Mouse (Mus musculus) gastrocnemius, adult 8-10 months (tissue): ENCODE results near the gene Cdh24. TPM values are rescaled to one million over a fixed set of nuclear protein-coding genes. Genes with fewer than 3 reads are reported as not detected.
A peak's percentile ranks its signal among the peaks of the same experiment; 100 is the strongest.

ENCODE experiments used
- DNase-seq, 2 experiments: peaks; one replicate each; pipeline ENCODE4 v3.0.0; 2022; ENCODE audit warnings: low spot score in 2 of 2
- total RNA-seq, 4 experiments: library from RNA; stranded (reverse); gene quantifications; 2 replicates each; pipeline ENCODE4 v1.2.4; 2022

Cdh24 gene
- total RNA-seq, result under 1 TPM in 2 of 4 experiments, not detected in 2; 0.08 to 0.12 TPM

GRCm38 (mm10) chr14:54641305-54641969, at the start of gene Cdh24:
Cdh24 (minus strand) TSS chr14:54641364.
- DNase-seq, result peak; percentile 63 to 66

GRCm38 (mm10) chr14:54687251-54687650, 46.1 kb upstream of the Cdh24 start:
- no peak for DNase-seq

- peak; percentile 100 for DNase-seq
Observed at GRCm38 (mm10) chr14:54686522-54687143, 45.5 kb upstream of the Cdh24 start, which contains the start of gene Acin1. Acin1 (minus strand) TSS chr14:54686931.

- no peak for DNase-seq
Observed at GRCm38 (mm10) chr14:54686063-54686521, 44.9 kb upstream of the Cdh24 start, which contains the start of gene 1700123O20Rik. 1700123O20Rik (plus strand) TSS chr14:54686216.

GRCm38 (mm10) chr14:54685471-54685870, 44.3 kb upstream of the Cdh24 start:
- no peak for DNase-seq

- DNase-seq, result no peak
Observed at GRCm38 (mm10) chr14:54682396-54682795, 41.2 kb upstream of the Cdh24 start.

- DNase-seq, result no peak
Observed at GRCm38 (mm10) chr14:54678657-54679304, 37.6 kb upstream of the Cdh24 start.

GRCm38 (mm10) chr14:54676290-54676689, 35.1 kb upstream of the Cdh24 start:
- no peak for DNase-seq

GRCm38 (mm10) chr14:54674317-54674716, 33.2 kb upstream of the Cdh24 start:
- DNase-seq, result no peak

- peak in 1 of 2 experiments; percentile 40 for DNase-seq
Observed at GRCm38 (mm10) chr14:54669381-54669780, 28.2 kb upstream of the Cdh24 start.

- DNase-seq, result no peak
Observed at GRCm38 (mm10) chr14:54664477-54665222, 23.5 kb upstream of the Cdh24 start.

GRCm38 (mm10) chr14:54660009-54660408, 18.8 kb upstream of the Cdh24 start:
- DNase-seq, result no peak

- peak; percentile 79 to 86 for DNase-seq
Observed at GRCm38 (mm10) chr14:54653496-54653895, 12.3 kb upstream of the Cdh24 start.

GRCm38 (mm10) chr14:54652787-54653186, 11.6 kb upstream of the Cdh24 start:
- no peak for DNase-seq

- no peak for DNase-seq
Observed at GRCm38 (mm10) chr14:54651556-54651955, 10.4 kb upstream of the Cdh24 start.

GRCm38 (mm10) chr14:54650621-54651454, 9.7 kb upstream of the Cdh24 start:
- peak; percentile 59 to 72 for DNase-seq

GRCm38 (mm10) chr14:54647900-54648299, 6.7 kb upstream of the Cdh24 start:
- no peak for DNase-seq

- no peak for DNase-seq
Observed at GRCm38 (mm10) chr14:54646898-54647636, 5.9 kb upstream of the Cdh24 start.

GRCm38 (mm10) chr14:54646455-54646854, 5.3 kb upstream of the Cdh24 start:
- DNase-seq, result no peak

- no peak for DNase-seq
Observed at GRCm38 (mm10) chr14:54644294-54644693, 3.1 kb upstream of the Cdh24 start.
